Mouse (Mus musculus) thymus, adult 2 months (tissue): ENCODE results near the gene Hnrnpul2.

Experiments used
- CTCF ChIP-seq: fragments of 200-500 bp; IDR thresholded peaks from 2 replicates; pipeline ENCODE4 v1.5.1; 2012; ENCODE audit warnings: mild to moderate bottlenecking, control low read depth, low read length, moderate library complexity, borderline replicate concordance; ENCODE audit not compliant: control insufficient read depth, poor library complexity, insufficient read depth; ENCODE audit errors: extremely low read depth
- POLR2A ChIP-seq: fragments of 200-500 bp; IDR thresholded peaks from 2 replicates; pipeline ENCODE4 v1.6.1; 2012; ENCODE audit warnings: mild to moderate bottlenecking, low read length, control low read depth, moderate library complexity; ENCODE audit not compliant: control insufficient read depth, poor library complexity, insufficient read depth; ENCODE audit errors: extremely low read depth

DNA sequence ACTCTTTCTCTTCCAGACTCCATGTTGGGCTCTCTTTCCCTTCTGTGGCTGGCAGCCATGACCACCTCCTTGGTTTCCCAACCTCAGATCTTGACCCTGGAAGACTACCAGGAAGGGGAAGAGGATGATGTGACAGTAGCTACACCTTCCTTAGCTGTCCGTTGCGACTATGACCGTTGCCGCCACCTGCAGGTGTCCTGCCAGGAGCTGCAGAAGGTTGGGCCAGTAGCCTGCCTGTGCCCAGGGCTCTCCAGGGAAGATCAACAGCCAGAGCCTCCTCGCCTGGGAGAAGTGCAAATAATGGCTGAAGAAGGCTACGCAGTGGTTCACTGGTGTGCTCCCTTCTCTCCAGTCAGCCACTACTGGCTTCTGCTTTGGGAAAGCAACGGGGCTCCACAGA is 31.8 kb downstream of the Hnrnpul2 start:
- no peak for TF ChIP-seq CTCF
- TF ChIP-seq POLR2A: no peak
